In genomic region chr7:113828576-113828975, GRCm38 (mm10) we compare ENCODE assay signal across 11 mouse cellular contexts.
"Had no signal": no experiment of that assay in that cellular context is flagged by ENCODE, and none has a peak within 500 bp of the region (broad histone marks: within the 10 kb centered on the region; RNA-seq: fewer than 3 reads in every experiment).

No protein-coding gene starts in this region.

- ATAC-seq: lung, postnatal 0 days had no signal

- H3K36me3 ChIP-seq: limb, embryonic 10.5 days; liver, embryonic 15.5 days had no signal

- H3K27me3 ChIP-seq: liver, embryonic 15.5 days had no signal

- DNase-seq: kidney, postnatal 10 days; kidney, postnatal 4 days; lung, adult 2 months; lung, postnatal 36 days; right cerebral cortex, postnatal 14 days; thymus, postnatal 4 days had no signal

- H3K9me3 ChIP-seq: limb, embryonic 10.5 days; liver, embryonic 15.5 days had no signal

- H3K4me2 ChIP-seq: liver, embryonic 11.5 days; liver, embryonic 15.5 days had no signal

- H3K27ac ChIP-seq: layer of hippocampus, adult 2 months; limb, embryonic 10.5 days; liver, embryonic 15.5 days had no signal

- H3K9ac ChIP-seq: liver, embryonic 15.5 days had no signal

- H3K4me3 ChIP-seq: layer of hippocampus, adult 2 months; limb, embryonic 10.5 days; liver, embryonic 15.5 days had no signal
